Mouse (Mus musculus): Measurements from ENCODE around the gene Srsf3.
A peak's percentile ranks its signal among the peaks of the same experiment; 100 is the strongest.

DNA sequence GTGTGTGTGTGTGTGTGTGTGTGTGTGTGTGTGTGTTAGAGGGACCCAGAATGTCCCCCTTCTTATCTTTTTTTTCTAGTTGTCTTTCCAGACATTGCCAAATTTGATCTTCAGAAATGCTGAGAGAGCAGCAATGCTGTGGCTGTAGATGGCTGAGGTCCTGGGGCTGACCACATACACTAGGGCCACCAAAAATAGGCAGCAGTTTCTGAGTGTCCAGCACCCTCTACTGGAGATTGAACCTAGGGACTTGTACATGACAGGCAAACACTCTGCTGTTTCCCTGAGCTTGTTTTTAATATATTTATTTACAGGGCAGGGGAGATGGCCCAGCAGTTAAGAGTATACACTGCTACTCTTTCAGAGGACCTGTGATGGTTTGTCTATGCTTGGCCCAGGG lies 12.0 kb upstream of the Srsf3 start:
- TF ChIP-seq POLR2A (IDR thresholded peaks at IDR 0.05; ENCODE audit: low read depth, low read length) (no peak), TCF12 (IDR thresholded peaks at IDR 0.05; ENCODE audit: low read depth, low read length) (no peak), CTCF (conservative IDR thresholded peaks at IDR 0.05 in 1 of 2, IDR thresholded peaks at IDR 0.05 in 1 of 2; ENCODE audit: low read depth in 2 of 2, low read length in 2 of 2) (peak in 1 of 2 experiments; percentile 76; a peak in 2 of 4 replicates), USF1 (IDR thresholded peaks at IDR 0.05; ENCODE audit: low read depth, low read length) (no peak), ZNF384 (IDR thresholded peaks at IDR 0.05; ENCODE audit: low read depth, low read length) (no peak), MYC (IDR thresholded peaks at IDR 0.05; ENCODE audit: low read depth, low read length) (no peak), ETS1 (conservative IDR thresholded peaks at IDR 0.05; ENCODE audit: low read depth, low read length) (no peak), MAZ (IDR thresholded peaks at IDR 0.05; ENCODE audit: low read depth, low read length) (no peak)
